Mouse (Mus musculus) megakaryocyte-erythroid progenitor cell, adult 5-6 weeks (primary cell): ENCODE data around the gene Gxylt1. TPM values are rescaled to one million over a fixed set of nuclear protein-coding genes. Genes with fewer than 3 reads are reported as not detected.
"Not testable (repeated sequence)": the region's sequence is repeated elsewhere in the genome, so short reads cannot be mapped to it uniquely, and the experiment has no call there.

Experiments
- ATAC-seq: replicated peaks from 2 replicates; pipeline ENCODE4 v1.8.0; 2016; ENCODE audit warnings: mild to moderate bottlenecking, inconsistent platforms; ENCODE audit not compliant: severe bottlenecking, poor library complexity, low FRiP score, low TSS enrichment
- total RNA-seq, 2 experiments: library from RNA; stranded (forward) in 1 of 2; stranded (reverse) in 1 of 2; fragments of 200-1000, 215-1000 nt in 1 of 2; fragments of >200 nt in 1 of 2; fragmentation: Nextera tagmentation in 1 of 2; gene quantifications; 2 replicates each; pipeline ENCODE4 v1.2.3; 2014 to 2017

The Gxylt1 gene
- total RNA-seq (2014; fragmentation: Nextera tagmentation): 7.2 and 8.2 TPM in 2 replicates
- total RNA-seq (2017): 11.0 and 12.6 TPM in 2 replicates

GRCm38 (mm10) chr15:93274679-93275583 is at the start of gene Gxylt1:
Gene Gxylt1 (minus strand): TSS chr15:93275179.
- ATAC-seq: peak; percentile 89

GRCm38 (mm10) chr15:93318781-93319180 is 43.8 kb upstream of the Gxylt1 start:
- peak; percentile 73; the same call in 1 of the 2 replicates for ATAC-seq

- ATAC-seq: not testable (repeated sequence)
Observed at GRCm38 (mm10) chr15:93310304-93310703, 35.3 kb upstream of the Gxylt1 start.

GRCm38 (mm10) chr15:93298197-93298596 is 23.2 kb upstream of the Gxylt1 start:
- ATAC-seq: no peak

GRCm38 (mm10) chr15:93294483-93294882 is 19.5 kb upstream of the Gxylt1 start:
- ATAC-seq: peak; percentile 15; the same call in 1 of the 2 replicates

- ATAC-seq: no peak
Observed at GRCm38 (mm10) chr15:93288321-93288720, 13.3 kb upstream of the Gxylt1 start.

- ATAC-seq: no peak
Observed at GRCm38 (mm10) chr15:93287628-93288027, 12.6 kb upstream of the Gxylt1 start.

- no peak for ATAC-seq
Observed at GRCm38 (mm10) chr15:93285244-93285643, 10.3 kb upstream of the Gxylt1 start.

- peak; percentile 83 for ATAC-seq
Observed at GRCm38 (mm10) chr15:93284326-93284725, 9.3 kb upstream of the Gxylt1 start.

- peak; percentile 73 for ATAC-seq
Observed at GRCm38 (mm10) chr15:93283349-93283748, 8.4 kb upstream of the Gxylt1 start.

- peak; percentile 22; the same call in 1 of the 2 replicates for ATAC-seq
Observed at GRCm38 (mm10) chr15:93276276-93276675, 1.3 kb upstream of the Gxylt1 start.

GRCm38 (mm10) chr15:93275623-93276022 is 644 bp upstream of the Gxylt1 start:
- peak; percentile 62 for ATAC-seq

GRCm38 (mm10) chr15:93273788-93274678 is 946 bp downstream of the Gxylt1 start:
- no peak for ATAC-seq

GRCm38 (mm10) chr15:93272948-93273347 is 2.0 kb downstream of the Gxylt1 start:
- no peak for ATAC-seq

- ATAC-seq: no peak
Observed at GRCm38 (mm10) chr15:93270289-93270855, 4.6 kb downstream of the Gxylt1 start.

GRCm38 (mm10) chr15:93269572-93269971 is 5.4 kb downstream of the Gxylt1 start:
- no peak for ATAC-seq

- ATAC-seq: no peak
Observed at GRCm38 (mm10) chr15:93268001-93268400, 7.0 kb downstream of the Gxylt1 start.

GRCm38 (mm10) chr15:93267479-93267878 is 7.5 kb downstream of the Gxylt1 start:
- no peak for ATAC-seq

GRCm38 (mm10) chr15:93266361-93266760 is 8.6 kb downstream of the Gxylt1 start:
- no peak for ATAC-seq

- ATAC-seq: no peak
Observed at GRCm38 (mm10) chr15:93265728-93266127, 9.3 kb downstream of the Gxylt1 start.
